Mouse (Mus musculus) brain, embryonic 18.5 days (tissue): Measurements from ENCODE around the gene Tcp11.
A peak's percentile ranks its signal among the peaks of the same experiment; 100 is the strongest.

Source experiments
- DNase-seq: peaks from one replicate; pipeline ENCODE4 v3.0.0-alpha.2; 2012; ENCODE audit warnings: low read depth, low spot score

The Tcp11 gene

DNA sequence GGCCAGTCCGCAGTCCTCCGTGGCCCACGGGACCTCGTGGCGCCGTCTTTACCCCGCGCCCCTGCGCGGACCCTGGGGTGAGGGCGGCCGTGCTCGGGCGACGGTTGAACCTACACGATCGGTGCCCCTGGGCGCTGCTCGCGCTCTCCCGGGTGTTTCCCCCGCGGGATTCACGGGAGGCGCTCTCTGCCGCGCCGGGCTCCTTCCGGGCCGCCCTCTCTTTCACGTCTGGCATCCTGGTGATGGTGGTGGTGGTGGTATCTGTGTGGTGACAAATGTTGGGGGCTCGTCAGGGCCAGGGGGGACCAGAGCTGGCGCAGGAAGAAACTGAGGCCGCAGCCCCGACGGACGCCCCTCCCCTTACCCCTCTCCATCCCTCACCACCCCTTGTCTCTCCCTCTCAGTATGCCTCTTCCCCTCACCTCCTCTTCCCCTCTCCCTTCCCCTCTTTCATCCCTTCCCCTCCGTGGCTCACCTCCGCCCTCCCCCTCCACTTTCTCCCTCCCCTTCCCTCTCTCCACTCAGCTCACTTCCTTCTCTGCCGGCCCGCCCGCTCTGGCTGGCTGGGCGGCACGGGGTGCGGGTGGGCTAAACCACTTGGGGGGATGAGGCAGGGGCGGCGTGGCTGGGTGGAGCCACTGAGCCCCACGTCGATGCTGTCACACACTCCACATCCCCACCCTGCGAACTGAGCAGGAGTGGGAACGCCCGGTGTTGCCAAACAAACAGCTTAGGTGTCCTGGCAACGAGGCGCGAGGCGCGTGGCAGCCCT, at the start of gene Tcp11:
Tcp11 (minus strand) TSS at position 595 of the 772 bp plus-strand sequence.
- DNase-seq: peak; percentile 73

DNA sequence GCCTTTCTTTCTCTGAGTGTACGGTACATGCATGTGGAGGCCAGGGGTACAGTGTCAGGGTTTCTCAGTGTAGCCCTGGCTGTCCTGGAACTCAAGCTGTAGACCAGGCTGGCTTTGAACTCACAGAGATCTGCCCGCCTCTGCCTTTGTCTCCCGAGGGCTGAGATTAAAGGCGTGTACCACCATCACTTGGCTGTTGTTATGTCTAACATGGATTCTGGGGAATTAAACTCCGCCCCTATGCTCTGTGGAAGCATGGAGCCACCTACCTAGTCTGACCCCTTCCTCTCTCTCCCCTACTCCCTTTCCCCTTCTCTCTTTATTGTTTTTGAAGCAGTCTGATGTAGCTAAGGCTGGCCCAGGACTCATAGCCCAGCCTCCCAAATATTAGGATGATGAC, 49.4 kb upstream of the Tcp11 start:
- DNase-seq: no peak

DNA sequence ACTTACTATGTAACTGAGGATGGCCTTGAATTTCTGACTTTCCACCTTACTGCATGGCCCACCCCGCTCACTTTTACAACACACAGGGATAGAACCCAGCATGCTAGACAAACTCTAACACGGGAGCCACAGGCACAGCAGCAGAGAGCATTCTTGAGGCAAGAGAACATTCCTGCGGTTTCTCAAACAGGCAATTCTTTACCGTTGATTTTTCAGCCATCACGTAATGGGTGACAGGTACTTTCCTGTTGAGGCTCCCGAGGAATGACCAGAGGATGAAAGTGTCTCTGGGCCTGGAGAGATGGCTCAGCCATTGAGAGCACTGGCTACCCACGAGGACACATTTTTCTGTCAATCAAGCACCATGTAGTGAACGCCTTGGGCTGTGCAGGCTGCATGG, 43.9 kb upstream of the Tcp11 start:
- DNase-seq: no peak

DNA sequence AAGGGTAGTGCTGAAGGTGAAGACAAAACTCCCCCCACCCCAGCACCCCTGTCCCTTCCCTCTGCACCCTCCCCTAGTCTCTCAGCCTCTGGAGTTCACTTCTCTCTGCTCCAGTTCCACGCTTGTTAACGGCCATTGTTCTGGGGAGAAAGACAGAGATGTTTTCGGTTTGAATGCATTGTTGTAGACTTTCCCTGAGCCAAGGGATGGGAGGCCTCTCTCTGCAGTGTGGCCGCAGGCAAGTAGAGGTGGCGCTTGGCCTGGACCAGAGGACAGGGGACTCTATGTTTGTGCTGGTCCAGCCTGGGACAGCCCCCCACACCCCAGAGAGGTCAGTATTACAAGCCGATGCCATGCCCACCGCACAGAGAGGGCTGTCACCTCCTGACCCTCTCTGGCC, 43.2 kb upstream of the Tcp11 start:
- no peak for DNase-seq

DNA sequence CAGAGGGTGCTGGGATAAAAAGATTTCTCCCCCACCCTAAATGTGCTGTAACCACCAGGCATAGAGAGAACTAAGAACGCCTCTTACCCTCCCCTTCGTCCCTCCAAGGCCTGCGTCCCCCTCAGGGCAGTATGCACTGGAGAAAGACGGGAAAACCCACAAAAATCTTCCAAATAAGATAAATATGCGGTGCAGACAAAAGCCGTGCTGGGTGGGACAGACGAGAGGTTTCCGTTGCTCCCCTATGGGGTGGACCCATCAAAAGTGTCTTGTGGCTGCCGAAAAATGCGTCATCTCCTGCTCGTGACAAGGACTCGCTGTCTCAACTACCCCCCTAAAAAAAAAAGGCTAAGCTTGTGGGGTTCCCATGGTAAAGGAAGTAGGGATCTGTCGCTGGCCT, 42.5 kb upstream of the Tcp11 start:
- DNase-seq: no peak

DNA sequence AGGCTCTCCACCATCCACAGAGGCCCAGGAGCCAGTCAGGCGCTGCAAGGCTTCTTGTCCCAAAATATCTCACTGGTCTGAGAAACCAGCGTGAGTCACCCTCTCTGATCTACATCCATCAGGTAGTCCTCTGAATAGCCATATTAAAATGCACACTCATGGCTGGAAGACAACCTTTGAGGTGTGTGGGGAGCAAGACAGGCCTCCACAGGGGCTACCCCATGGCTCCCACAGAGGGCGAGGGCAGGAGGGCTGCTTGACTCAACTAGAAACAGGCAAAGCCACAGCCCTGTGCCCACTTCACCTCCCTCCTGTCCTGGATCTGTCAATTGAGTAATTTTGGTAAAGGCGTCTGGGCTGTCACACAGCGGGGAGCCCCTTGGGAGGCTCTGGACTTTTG, 40.0 kb upstream of the Tcp11 start:
- DNase-seq: no peak

DNA sequence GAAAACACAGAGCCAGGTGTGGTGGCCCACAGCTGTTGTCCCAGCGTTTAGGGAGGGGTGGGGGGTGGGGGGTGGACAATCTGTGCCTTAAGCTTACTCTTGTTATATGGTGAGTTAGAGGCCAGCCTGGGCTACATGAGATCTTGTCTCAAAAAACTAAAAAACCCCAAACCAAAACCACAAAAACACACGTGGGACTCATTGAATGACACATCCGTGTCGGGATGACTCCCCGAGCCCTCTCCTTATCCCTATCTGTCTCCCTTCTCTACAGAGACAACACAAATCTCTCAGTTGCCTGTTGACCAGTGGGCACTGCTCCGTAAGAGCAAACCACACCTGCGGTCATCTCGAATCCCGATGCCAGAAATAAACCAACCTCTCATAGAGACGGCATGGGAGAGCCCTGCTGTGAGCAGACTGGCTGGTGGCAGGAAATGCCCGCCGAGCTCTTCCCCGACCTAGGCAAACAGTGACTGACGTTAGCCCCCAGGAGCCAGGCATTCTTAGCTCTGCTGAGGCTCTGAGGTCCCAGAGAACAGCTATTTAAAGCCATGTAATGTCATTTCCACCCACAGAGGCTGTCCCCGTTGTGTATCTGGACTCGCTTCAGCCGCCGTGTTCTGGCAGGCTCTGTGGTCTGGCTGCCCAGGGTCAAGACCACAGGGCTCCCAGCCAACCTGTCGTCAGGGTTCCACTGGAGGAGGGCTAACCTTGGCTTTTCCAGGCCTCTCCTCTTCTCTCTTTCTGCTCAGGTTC, 37.2 kb upstream of the Tcp11 start:
- DNase-seq: no peak

DNA sequence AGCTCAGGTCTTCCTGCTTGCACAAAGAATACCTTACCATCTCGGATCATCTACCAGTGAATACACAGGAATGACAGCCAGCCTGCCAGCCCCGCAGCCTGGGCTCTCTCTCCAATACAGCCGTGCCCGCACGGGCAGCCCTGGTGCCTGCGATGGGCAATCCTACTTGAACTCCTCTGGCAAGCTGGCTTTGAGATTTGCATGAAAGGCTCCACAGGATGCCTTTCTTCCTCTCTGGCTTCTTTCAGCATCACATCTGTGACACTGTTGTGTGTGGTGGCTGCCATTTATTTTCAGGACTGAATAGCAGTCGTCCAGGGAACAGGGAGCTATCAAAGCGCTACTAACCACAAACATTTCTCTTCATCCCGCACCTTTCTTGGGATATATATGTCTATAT, 35.9 kb upstream of the Tcp11 start:
- DNase-seq: no peak

DNA sequence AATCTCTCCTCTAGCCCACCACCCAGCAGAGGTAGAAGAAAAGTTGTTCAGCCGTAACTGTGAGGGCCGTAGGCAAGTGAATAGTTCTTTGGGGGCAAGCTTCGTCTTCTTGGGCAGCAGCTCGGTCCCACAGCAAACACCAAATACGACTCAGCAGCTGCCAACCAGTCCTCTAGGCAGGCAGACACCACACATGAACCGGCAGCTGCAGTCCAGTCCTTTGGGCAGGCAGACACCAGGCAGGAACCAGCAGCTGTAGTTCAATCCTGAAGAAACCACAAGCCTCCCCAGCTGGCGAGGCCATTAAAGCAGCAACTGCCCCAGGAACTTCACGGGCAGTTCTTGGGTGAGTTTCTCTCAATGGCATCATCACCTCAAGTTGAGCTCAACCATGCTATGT, 31.8 kb upstream of the Tcp11 start:
- no peak for DNase-seq

DNA sequence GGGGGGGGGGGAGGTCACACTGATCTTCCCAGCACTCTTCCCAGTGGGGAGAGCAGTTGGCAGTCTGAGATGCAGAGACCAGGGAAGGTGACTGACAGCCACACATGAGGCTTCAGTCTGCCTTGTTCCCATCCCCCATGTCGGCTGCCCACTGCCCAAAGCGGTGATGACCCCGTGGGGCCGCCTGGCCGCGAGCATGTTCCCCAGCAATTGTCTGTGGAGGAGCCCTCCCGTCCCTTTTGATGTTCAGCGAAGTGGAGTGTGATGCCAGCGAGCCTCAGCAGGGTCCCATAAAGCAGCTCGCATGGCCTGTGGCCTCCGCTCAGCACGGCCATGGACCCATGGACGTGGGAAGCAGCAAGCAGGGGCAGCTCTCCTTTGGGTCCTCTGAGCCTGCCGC, 26.8 kb upstream of the Tcp11 start:
- DNase-seq: no peak

DNA sequence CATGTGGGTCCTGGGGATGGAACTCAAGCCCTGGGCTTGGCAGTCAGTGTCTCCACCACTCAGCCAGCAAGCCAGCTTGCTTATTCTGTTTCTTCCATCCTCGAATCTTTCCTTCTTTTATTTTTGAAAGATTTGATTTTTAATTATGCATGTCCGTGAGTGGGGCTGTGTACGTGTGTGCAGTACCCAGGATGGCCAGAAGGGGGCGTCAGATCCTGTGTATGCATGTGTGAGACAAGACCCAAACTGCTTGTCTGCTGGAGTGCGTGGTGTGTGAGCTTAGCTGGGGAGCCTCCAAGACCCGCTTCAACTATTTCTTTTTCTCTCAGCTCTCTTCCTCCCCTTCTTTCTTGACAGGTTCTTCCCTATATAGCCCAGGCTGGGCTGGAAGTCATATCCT, 25.9 kb upstream of the Tcp11 start:
- DNase-seq: no peak

DNA sequence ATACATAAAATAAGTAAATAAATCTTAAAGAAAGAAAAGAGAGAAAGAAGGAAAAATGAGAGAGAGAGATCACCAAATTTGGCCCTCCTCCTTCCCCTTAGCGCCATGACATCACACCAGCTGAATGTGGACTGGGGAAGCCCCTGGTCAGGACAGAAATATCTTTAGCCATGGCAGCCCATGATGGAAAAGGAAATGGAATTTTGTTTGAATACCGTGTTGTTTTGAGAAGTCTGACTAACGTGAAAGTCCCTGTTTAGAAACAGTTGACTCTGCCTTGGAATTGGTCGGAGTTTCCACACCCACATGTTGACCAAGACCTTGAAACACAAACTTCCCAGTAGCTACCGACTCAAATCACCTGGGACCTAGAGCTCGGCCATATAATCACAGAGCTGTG, 24.0 kb upstream of the Tcp11 start:
- DNase-seq: no peak

DNA sequence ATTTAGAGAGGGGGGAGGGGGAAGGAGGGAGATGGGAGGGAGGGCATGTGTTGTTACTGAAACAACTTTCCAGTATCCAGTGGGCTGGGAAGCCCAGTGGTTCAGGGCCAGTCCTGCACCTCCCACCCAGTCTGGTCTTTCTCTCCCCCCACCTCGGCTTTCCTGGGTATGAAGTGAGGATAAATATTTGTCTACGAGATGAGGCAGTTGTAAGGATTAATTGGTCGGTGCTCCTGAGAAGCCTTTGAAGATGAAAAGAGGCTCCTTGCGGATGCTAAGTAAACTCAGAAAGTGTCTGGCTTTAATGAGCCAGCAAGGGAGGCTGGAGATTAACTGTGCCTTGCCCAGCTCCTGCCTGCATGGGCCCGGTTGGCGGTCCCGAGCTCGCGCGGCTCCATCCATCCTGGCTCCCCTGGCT, 21.5 kb upstream of the Tcp11 start:
- DNase-seq: no peak

DNA sequence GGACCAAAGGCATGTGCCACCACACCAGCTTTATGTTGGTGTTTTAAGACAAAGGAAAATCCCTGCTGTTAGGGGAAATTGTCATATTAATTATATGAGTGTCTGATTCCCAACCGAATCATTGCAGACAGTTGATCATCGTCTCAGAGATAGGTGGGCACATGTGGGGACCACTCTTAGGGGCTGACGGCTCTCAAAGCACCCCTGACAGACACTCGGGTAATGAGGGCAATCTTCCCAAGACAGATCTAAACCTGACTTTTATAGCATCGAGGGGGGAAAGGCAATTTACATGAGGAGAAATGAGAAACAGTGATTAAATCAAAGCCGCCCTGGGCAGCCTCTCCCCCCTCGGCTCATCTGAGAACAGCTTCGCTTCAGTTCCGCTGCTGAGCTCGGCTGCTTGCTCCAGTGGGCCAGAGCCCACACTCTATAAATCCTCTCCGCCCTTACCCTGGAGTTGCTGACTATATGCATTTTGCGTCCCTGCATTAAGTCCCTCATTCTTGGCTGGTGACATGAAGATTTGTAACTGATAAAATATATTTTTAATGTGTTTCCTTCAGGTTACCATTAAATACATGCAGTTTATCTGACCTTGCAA, 20.9 kb upstream of the Tcp11 start:
- DNase-seq: no peak

DNA sequence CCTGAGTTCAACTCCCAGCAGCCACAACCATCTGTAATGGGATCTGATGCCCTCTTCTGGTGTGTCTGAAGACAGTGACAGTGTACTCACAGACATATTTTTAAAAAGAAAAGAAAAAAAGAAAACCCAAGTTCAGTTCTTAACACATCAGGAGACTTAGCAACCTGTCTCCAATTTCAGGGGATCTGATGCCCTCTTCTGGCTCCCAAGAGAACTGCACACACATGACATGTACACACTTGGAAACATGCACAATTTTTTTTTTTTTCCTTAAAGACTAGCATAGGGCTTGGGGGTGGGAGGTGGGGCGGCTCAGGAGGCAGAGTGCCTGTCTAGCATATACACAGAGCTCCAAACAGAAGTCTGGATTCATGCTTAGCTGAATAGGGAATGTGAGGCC, 20.2 kb upstream of the Tcp11 start:
- no peak for DNase-seq

DNA sequence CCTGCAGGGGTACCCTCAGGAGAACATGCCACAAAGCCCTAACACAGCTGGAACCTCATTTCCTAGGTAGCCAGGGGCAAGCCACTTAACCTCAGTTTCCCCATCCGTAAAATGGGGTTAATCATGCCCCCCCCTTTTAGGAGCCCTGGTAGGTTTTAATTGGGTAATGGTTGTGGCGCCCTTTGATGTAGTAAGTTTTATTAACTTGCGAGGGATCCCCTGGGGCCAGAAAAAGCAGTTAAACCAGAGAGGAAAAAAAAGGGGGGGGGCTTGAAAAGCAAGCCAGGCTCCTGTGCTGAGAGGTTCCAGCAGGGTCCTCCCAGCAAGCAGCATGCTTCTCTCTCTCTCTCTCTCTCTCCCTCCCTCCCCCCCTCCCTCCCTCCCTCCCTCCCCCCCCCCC, 18.6 kb upstream of the Tcp11 start:
- DNase-seq: no peak

DNA sequence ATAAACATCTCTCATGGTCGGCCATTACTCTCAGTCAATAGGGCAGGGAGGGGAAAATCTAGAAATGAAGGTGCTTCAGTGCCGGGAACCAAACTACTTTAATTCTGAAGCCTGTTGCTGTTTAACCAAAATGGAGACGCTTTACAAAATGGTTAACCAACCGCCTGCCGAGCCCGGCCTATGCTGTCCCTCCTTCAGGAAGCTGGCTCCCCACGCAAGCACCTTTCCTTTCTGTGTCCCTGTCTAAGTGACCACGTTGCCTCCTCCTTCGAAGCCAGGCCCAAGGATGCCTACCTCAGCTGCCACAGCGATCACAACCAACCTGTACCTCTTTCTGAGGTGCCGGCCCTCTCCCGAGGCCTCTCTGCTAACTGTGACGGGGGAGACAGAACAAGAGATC, 16.9 kb upstream of the Tcp11 start:
- no peak for DNase-seq

DNA sequence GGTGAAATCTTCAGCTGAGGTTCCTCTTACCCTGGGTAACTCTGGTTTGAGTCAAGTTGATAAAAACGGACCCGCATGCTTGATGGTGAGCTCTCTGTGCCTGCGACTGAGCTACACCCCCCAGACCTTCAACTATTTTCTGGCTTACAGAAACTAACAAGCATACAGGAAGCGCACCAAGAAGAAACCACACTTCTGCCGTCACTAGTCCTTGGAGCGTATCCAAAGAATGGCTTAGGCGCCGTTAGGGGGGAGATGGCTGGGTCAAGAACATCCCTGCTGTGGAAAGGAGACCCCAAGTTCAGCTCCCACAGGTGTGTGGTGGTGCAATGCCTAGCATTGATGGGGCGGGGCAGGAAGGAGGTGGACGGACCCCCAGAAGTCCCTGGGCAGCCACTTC, 16.0 kb upstream of the Tcp11 start:
- DNase-seq: no peak

DNA sequence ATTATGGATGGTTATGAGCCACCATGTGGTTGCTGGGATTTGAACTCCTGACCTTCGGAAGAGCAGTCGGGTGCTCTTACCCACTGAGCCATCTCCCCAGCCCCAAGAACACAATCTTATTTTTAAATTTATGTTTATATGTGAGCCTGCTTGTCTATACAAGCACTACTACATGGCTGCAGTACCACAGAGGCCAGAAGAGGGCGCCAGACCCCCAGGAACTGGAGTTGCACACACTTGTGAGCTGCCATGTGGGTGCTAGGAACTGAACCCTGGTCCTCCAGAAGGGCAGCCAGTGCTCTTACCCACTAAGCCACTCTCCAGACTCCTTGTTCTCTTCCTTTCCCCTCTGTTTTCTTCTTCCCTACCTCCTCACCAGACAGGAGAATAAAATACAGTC, 13.4 kb upstream of the Tcp11 start:
- no peak for DNase-seq

DNA sequence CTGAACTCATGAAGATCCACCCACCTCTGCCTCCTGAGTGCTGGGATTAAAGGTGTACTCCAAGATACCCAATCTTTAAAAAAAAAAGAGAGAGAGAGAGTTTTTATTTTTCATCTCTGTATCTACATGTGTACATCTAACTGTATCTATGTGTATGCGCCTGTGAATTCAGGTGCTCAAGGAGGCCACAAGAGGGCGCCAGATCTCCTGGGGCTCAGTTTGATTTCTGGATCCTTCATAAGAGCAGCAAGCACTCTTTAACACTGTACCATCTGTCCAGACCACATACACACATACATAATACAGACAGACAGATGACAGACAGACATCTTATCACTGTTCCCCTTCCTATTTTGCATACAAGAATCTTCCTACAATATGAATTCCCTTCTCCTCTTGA, 11.9 kb upstream of the Tcp11 start:
- DNase-seq: no peak

DNA sequence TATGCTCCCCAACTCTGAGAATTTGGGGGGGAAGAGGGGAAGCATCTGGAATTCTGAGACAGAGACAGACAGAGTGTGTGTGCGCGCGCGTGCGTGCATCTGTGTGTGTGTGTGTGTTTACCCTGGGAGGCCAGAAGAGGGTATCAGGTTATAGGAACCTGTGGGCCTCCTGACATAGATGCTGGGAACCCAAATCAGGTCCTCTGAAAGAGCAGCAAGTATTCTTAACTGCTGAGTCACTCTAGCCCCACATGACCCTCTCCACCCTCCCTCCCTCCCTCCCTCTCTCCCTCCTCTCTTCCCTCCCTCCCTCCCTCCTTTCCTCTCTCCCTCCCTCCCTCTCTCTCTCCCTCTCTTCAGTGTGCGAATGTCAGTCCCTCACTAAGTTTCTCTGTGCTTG, 8.3 kb upstream of the Tcp11 start:
- DNase-seq: no peak

DNA sequence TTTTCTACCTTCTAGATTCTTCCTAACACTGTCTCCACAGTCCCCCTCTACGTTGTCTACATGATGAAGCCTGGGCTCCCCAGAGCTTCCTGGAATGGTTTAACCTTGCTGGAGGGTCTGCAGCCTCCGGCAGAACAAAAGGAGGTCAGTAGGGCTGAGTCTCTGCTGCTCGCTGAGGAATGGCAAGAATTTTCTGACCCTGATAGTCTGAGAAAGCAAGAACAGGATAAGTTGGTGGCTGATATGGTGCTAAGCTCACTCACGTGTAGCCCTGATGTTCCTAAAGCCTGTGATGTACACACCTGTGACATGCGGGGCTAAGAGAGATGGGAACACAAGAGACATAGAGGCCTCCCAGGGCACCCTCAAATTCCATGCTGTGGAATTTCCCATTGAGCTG, 7.0 kb upstream of the Tcp11 start:
- DNase-seq: no peak

DNA sequence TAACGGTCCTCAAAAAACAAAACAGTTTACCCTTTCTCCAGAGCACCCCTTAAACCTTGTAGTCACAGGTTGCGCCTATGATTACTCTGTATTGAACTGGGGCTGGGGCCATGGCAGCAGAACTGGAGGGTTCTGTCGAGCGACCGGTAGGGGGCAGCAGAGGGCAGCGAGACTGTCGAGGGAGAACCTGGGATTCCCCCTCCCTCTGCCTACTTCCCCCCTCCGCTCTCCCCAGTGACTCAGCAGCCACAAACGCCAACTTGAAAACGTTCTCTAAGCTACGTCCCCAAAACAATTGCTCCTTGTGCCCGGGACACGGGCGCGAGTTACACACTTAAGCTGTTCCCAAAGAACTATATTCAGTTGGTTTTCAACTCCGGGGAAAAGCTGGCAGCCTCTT, 4.5 kb upstream of the Tcp11 start:
- DNase-seq: peak; percentile 64
